Mouse (Mus musculus) lung, postnatal 0 days (tissue): ENCODE results near the gene Arsb. TPM values are rescaled to one million over a fixed set of nuclear protein-coding genes. Genes with fewer than 3 reads are reported as not detected.

Experiments
- ATAC-seq: fragments of 200-750 bp; cut with Nextera tagmentation; 2 replicates; pipeline ENCODE4 v1.8.0; 2017; ENCODE audit warnings: moderate library complexity
- DNase-seq: peaks from one replicate; pipeline ENCODE4 v3.0.0-alpha.2; 2016; ENCODE audit warnings: low spot score
- H3K27ac ChIP-seq: fragments of 300-500 bp; sonication (generic); 2 replicates; pipeline ENCODE4 v1.5.1; 2014; ENCODE audit warnings: antibody characterized with exemption, mild to moderate bottlenecking, low read length, mixed read lengths
- H3K27me3 ChIP-seq: fragments of 300-500 bp; sonication (generic); replicated peaks from 2 replicates; pipeline ENCODE4 v1.6.1; 2014; ENCODE audit warnings: low read length, mixed read lengths; ENCODE audit not compliant: insufficient read depth
- H3K36me3 ChIP-seq: fragments of 300-500 bp; sonication (generic); 2 replicates; pipeline ENCODE4 v1.6.1; 2014; ENCODE audit warnings: low read length, mixed read lengths; ENCODE audit not compliant: insufficient read depth
- H3K4me1 ChIP-seq: fragments of 300-500 bp; sonication (generic); 2 replicates; pipeline ENCODE4 v1.6.1; 2014; ENCODE audit warnings: antibody characterized with exemption, low read depth, low read length, mixed read lengths; ENCODE audit not compliant: insufficient read depth
- H3K4me2 ChIP-seq: fragments of 300-500 bp; sonication (generic); replicated peaks from 2 replicates; pipeline ENCODE4 v1.6.1; 2014; ENCODE audit warnings: low read depth, mild to moderate bottlenecking, low read length, moderate library complexity, mixed read lengths
- H3K4me3 ChIP-seq: fragments of 300-500 bp; sonication (generic); 2 replicates; pipeline ENCODE4 v1.5.1; 2014; ENCODE audit warnings: low read depth, low read length
- H3K9ac ChIP-seq: fragments of 300-500 bp; sonication (generic); replicated peaks from 2 replicates; pipeline ENCODE4 v1.6.1; 2014; ENCODE audit warnings: low read depth, mild to moderate bottlenecking
- H3K9me3 ChIP-seq: fragments of 300-500 bp; sonication (generic); 2 replicates; pipeline ENCODE4 v1.6.1; 2016; ENCODE audit warnings: low read length, mixed read lengths
- CTCF ChIP-seq: IDR thresholded peaks from 2 replicates; pipeline ENCODE4 v1.5.1; 2016; ENCODE audit warnings: antibody characterized with exemption, mild to moderate bottlenecking
- EP300 ChIP-seq: IDR thresholded peaks from 2 replicates; pipeline ENCODE4 v1.6.1; 2016; ENCODE audit warnings: antibody characterized with exemption, mild to moderate bottlenecking, control low read depth
- WGBS: fragments of 180-500 bp; shearing (Covaris S2); extraction: QIAGEN DNeasy Blood & Tissue Kit; methylation state at CpG from one replicate; pipeline ENCODE4 v1.1.7; 2014; 5-methylcytosine and 5-hydroxymethylcytosine counted together
- polyA plus RNA-seq: library from polyadenylated mRNA; unstranded; fragments of >200 nt; fragmentation: Nextera tagmentation; extraction: Ambion mirVana; gene quantifications from 2 replicates; pipeline ENCODE4 v1.2.1, GENCODE M21; 2015

Gene Arsb
- polyA plus RNA-seq, 1 experiment from 2014 or later, result 3.7 TPM

GRCm38 (mm10) chr13:93888916-93889315 lies 117.5 kb downstream of the Arsb start:
- H3K9ac ChIP-seq, result no peak overlapping the region
- WGBS, result 88% methylated on average over 3 of the region's 3 CpGs
- DNase-seq (no peak), ATAC-seq (no peak)
- no peaks in the 10 kb centered on the region for H3K27me3 ChIP-seq
- no peaks in the 10 kb centered on the region for H3K36me3 ChIP-seq
- no peak overlapping the region for H3K4me3 ChIP-seq
- H3K4me2 ChIP-seq, result no peak overlapping the region
- no peak overlapping the region for H3K27ac ChIP-seq
- H3K4me1 ChIP-seq, result peaks cover 5% of the 10 kb centered on the region; the same call in 1 of the 2 replicates
- TF ChIP-seq EP300, result no peak
- H3K9me3 ChIP-seq, result no peaks in the 10 kb centered on the region

GRCm38 (mm10) chr13:93889991-93890390 lies 118.6 kb downstream of the Arsb start:
- no peak overlapping the region for H3K27ac ChIP-seq
- peaks cover 5% of the 10 kb centered on the region; the same call in 1 of the 2 replicates for H3K4me1 ChIP-seq
- no peak for DNase-seq
- ATAC-seq, result no peak
- H3K36me3 ChIP-seq, result no peaks in the 10 kb centered on the region
- no peaks in the 10 kb centered on the region for H3K9me3 ChIP-seq
- H3K4me3 ChIP-seq, result no peak overlapping the region
- WGBS, result 49% methylated on average over 3 of the region's 3 CpGs
- no peak for TF ChIP-seq EP300
- no peak for TF ChIP-seq CTCF
- no peak overlapping the region for H3K9ac ChIP-seq
- no peak overlapping the region for H3K4me2 ChIP-seq
- no peaks in the 10 kb centered on the region for H3K27me3 ChIP-seq

- TF ChIP-seq EP300 (no peak), CTCF (no peak)
- Histone ChIP-seq H3K9ac (no peak overlapping the region), H3K27me3 (no peaks in the 10 kb centered on the region), H3K36me3 (no peaks in the 10 kb centered on the region), H3K4me2 (no peak overlapping the region), H3K9me3 (no peaks in the 10 kb centered on the region), H3K27ac (no peak overlapping the region), H3K4me3 (no peak overlapping the region), H3K4me1 (peaks cover 5% of the 10 kb centered on the region; the same call in 1 of the 2 replicates)
- 56% methylated on average over 6 of the region's 6 CpGs for WGBS
- DNase-seq (no peak), ATAC-seq (no peak)
Observed at GRCm38 (mm10) chr13:93891276-93891675, 119.8 kb downstream of the Arsb start.

GRCm38 (mm10) chr13:93892101-93892500 lies 120.7 kb downstream of the Arsb start:
- no peak for DNase-seq
- no peak overlapping the region for H3K4me2 ChIP-seq
- WGBS, result 88% methylated on average over 7 of the region's 7 CpGs
- no peaks in the 10 kb centered on the region for H3K9me3 ChIP-seq
- no peaks in the 10 kb centered on the region for H3K27me3 ChIP-seq
- H3K4me3 ChIP-seq, result no peak overlapping the region
- H3K4me1 ChIP-seq, result peaks cover under 1% of the 10 kb centered on the region; the same call in 1 of the 2 replicates
- H3K9ac ChIP-seq, result no peak overlapping the region
- no peaks in the 10 kb centered on the region for H3K36me3 ChIP-seq
- ATAC-seq, result no peak
- no peak overlapping the region for H3K27ac ChIP-seq
- TF ChIP-seq EP300 (no peak), CTCF (no peak)

- H3K36me3 ChIP-seq, result no peaks in the 10 kb centered on the region
- H3K9ac ChIP-seq, result no peak overlapping the region
- WGBS, result 69% methylated on average over 2 of the region's 2 CpGs
- H3K27ac ChIP-seq, result no peak overlapping the region
- TF ChIP-seq CTCF (no peak), EP300 (no peak)
- no peaks in the 10 kb centered on the region for H3K9me3 ChIP-seq
- no peak overlapping the region for H3K4me3 ChIP-seq
- no peaks in the 10 kb centered on the region for H3K4me1 ChIP-seq
- ATAC-seq, result no peak
- DNase-seq, result no peak
- H3K4me2 ChIP-seq, result no peak overlapping the region
- no peaks in the 10 kb centered on the region for H3K27me3 ChIP-seq
Observed at GRCm38 (mm10) chr13:93894105-93894504, 122.7 kb downstream of the Arsb start.

- Histone ChIP-seq H3K36me3 (no peaks in the 10 kb centered on the region), H3K4me2 (no peak overlapping the region), H3K27ac (no peak overlapping the region), H3K4me3 (no peak overlapping the region), H3K4me1 (no peaks in the 10 kb centered on the region), H3K9me3 (no peaks in the 10 kb centered on the region), H3K9ac (no peak overlapping the region), H3K27me3 (no peaks in the 10 kb centered on the region)
- no peak for TF ChIP-seq EP300
- no peak for TF ChIP-seq CTCF
- 68% methylated on average over 2 of the region's 2 CpGs for WGBS
- no peak for DNase-seq
- no peak for ATAC-seq
Observed at GRCm38 (mm10) chr13:93895430-93895829, 124.0 kb downstream of the Arsb start.
